Mouse (Mus musculus): ENCODE measurements around the gene Irs2. TPM values are rescaled to one million over a fixed set of nuclear protein-coding genes. Genes with fewer than 3 reads are reported as not detected.

Irs2 gene
- polyA plus RNA-seq, 1 experiment from 2014 or later, result 8.1 TPM

DNA sequence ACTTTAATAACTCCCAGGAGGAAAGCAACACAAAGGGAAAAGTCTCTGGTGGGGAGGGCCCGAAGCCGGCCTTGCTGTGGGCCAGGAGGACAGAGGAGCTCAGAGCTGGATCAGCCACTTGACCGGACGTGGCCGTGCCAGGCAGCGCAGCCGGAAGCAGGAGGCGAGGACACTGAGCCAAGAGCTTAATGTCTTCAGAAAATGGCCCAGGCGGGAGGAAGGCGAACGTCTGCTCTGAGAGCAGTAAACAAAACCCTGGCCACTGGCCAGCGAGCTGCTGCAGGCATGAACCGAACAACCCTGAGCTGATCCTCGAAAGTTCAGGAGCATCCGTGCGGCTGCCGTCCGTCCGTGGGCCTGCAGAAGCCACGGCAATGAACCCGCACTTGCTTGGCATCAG is 29.9 kb downstream of the Irs2 start:
- Histone ChIP-seq H3K27ac (replicated peaks) (peak overlapping the region; percentile 71), H3K4me1 (peaks cover 71% of the 10 kb centered on the region), H3K4me3 (no peak overlapping the region), H3K36me3 (replicated peaks) (peaks cover 6% of the 10 kb centered on the region; the same call in 1 of the 2 replicates), H3K9me3 (no peaks in the 10 kb centered on the region), H3K27me3 (replicated peaks; ENCODE audit: low read depth, poor library complexity, severe bottlenecking) (0 out of 2 replicates have a peak, but pooled peaks cover 11% of the 10 kb centered on the region)
- no peak for DNase-seq (ENCODE audit: low spot score)
- WGBS, result 79% methylated on average over 21 of the region's 21 CpGs

DNA sequence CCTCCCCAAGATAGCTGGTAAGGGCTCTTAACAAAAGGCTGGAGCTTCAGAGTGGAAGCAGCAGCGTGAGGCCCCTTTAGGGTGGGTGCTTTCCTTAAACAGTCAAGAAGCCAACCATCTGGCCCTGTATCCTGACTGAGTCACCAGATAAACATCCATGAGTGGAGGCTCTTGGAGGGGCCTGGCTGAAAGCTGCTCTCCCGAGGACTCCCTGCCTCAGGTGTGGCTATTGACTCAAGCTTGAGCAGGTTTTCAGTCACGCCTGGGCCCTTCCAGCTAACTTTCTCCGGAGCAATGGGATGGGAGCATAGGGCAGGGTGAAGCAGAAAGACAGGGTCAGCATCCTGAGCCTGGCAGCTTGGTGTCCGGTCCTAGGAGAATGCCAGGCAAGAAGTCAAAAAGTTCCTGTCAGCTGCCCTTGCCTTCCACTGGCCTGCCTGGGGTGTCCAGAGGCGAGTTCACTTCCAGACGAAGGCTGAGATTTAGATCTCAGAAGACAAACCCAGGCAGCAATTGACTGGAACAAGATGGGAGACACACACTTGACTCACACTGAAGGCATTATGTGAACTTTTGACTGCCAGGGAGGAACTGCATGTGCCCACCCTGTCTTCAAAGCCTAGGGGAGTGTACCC is 30.4 kb downstream of the Irs2 start:
- peaks cover 76% of the 10 kb centered on the region for H3K4me1 ChIP-seq
- 66% methylated on average over 7 of the region's 7 CpGs for WGBS
- peak overlapping the region; percentile 71 for H3K27ac ChIP-seq (replicated peaks)

DNA sequence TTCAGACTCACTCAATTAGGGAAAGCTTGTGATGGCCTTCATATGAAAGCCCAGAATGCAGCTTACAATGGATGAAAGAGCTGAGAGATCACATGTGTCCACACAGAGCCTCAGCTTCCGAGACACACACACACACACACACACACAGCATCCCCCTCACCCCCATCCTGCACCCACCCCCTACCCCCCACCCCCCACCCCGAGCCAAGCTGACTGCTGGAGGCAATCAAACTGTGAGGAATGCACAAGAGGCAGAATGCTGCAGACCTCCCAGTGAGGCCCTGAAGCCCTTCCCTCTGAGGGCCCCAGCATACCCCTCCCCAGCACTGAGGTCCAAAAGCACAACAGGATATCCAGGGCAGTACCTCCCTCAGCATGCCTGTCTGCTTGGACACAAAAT is 33.6 kb downstream of the Irs2 start:
- peaks cover 39% of the 10 kb centered on the region for H3K27me3 ChIP-seq (replicated peaks; ENCODE audit: low read depth, poor library complexity, severe bottlenecking)
- 5% methylated on average over 2 of the region's 2 CpGs for WGBS
- peak; percentile 62 for DNase-seq (ENCODE audit: low spot score)
- H3K27ac ChIP-seq (replicated peaks), result peak overlapping the region; percentile 76
- H3K9me3 ChIP-seq, result no peaks in the 10 kb centered on the region
- H3K4me1 ChIP-seq, result peaks cover 83% of the 10 kb centered on the region
- no peak overlapping the region for H3K4me3 ChIP-seq
- no peaks in the 10 kb centered on the region for H3K36me3 ChIP-seq (replicated peaks)

More for the DNA sequence above, 30.4 kb downstream of the Irs2 start:
- Histone ChIP-seq H3K9me3 (no peaks in the 10 kb centered on the region), H3K36me3 (replicated peaks) (peaks cover 4% of the 10 kb centered on the region; the same call in 1 of the 2 replicates), H3K27me3 (replicated peaks; ENCODE audit: low read depth, poor library complexity, severe bottlenecking) (0 out of 2 replicates have a peak, but pooled peaks cover 16% of the 10 kb centered on the region), H3K4me3 (no peak overlapping the region)
- no peak for DNase-seq (ENCODE audit: low spot score)

DNA sequence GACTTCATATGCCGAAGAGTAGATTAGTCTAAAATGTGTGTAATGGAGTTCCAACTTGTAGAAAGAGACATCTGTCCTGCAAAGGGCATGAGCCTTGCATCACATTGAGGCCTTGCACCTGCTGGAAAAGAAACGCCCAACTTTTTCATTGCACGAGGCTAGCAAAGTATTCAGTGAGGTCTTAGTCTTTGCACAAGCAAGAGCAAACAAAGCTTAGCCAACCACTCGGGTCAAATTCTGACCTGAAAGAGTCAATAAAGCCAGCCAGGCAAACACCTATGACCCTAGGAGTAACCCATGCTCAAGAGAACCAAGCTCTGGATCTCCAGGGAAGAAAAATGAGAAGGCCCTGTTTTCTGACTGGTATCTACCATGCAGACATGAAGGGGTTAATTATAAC is 34.1 kb downstream of the Irs2 start:
- H3K4me1 ChIP-seq, result peaks cover 77% of the 10 kb centered on the region
- H3K27ac ChIP-seq (replicated peaks), result peak overlapping the region; percentile 76
- no peaks in the 10 kb centered on the region for H3K36me3 ChIP-seq (replicated peaks)
- peaks cover 38% of the 10 kb centered on the region for H3K27me3 ChIP-seq (replicated peaks; ENCODE audit: low read depth, poor library complexity, severe bottlenecking)
- 63% methylated on average over 4 of the region's 4 CpGs for WGBS
- DNase-seq (ENCODE audit: low spot score), result no peak
- H3K4me3 ChIP-seq, result no peak overlapping the region
- no peaks in the 10 kb centered on the region for H3K9me3 ChIP-seq

DNA sequence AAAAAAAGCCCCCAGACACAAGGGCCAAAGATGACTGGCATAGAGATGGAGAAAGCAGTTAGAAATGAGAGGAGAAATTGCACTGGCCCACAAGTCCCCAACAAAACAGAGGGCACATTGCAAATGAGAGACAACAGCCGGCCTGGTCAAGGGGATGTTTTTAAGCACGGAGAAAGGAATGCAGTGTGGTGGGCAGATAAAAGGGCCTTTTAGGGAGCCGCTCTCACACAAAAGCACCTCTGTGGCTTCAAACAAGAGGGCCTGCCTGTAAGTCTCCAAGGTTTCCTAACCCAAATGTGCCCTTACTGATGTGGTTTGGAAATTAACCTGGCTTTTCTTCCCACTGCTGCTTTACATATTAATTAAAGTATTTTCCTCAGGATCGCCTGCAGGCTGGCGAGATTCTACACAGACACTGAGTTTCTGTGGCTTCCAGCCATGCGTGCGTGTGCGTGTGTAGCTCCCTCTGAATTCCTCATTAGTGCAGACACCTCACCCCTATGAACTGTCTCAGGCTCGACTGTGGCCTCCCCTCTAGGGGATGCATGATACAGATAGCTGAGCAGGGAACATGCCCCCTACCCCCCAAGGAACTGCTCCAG is 35.3 kb downstream of the Irs2 start:
- no peak overlapping the region for H3K4me3 ChIP-seq
- no peaks in the 10 kb centered on the region for H3K9me3 ChIP-seq
- H3K4me1 ChIP-seq, result peaks cover 77% of the 10 kb centered on the region
- peak; percentile 41 for DNase-seq (ENCODE audit: low spot score)
- peaks cover 34% of the 10 kb centered on the region for H3K27me3 ChIP-seq (replicated peaks; ENCODE audit: low read depth, poor library complexity, severe bottlenecking)
- no peaks in the 10 kb centered on the region for H3K36me3 ChIP-seq (replicated peaks)
- H3K27ac ChIP-seq (replicated peaks), result peak overlapping the region; percentile 76
- 9% methylated on average over 9 of the region's 9 CpGs for WGBS

DNA sequence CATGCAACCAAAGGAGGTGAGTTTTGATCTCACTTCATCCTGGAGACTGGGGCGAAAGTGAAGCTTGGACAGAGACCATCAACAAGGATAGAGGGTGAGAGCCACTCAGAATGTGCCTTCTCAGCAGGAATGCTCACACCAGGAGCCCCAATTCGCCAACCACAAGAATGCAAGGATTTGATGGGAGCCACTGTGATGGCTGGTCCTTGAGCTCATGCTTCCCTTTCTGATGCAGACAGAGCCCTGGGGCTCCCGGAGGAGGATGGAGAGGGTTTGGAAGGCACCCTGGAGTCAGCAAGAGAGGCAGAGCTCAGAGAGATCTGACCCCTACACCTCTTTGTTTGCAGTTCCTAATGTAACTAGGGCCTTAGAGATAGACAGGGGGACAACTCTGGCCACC is 36.3 kb downstream of the Irs2 start:
- Histone ChIP-seq H3K27ac (replicated peaks) (peak overlapping the region; percentile 76), H3K27me3 (replicated peaks; ENCODE audit: low read depth, poor library complexity, severe bottlenecking) (peaks cover 34% of the 10 kb centered on the region), H3K9me3 (no peaks in the 10 kb centered on the region), H3K4me3 (no peak overlapping the region), H3K36me3 (replicated peaks) (no peaks in the 10 kb centered on the region), H3K4me1 (peaks cover 75% of the 10 kb centered on the region)
- DNase-seq (ENCODE audit: low spot score), result no peak
- 36% methylated on average over 3 of the region's 3 CpGs for WGBS

DNA sequence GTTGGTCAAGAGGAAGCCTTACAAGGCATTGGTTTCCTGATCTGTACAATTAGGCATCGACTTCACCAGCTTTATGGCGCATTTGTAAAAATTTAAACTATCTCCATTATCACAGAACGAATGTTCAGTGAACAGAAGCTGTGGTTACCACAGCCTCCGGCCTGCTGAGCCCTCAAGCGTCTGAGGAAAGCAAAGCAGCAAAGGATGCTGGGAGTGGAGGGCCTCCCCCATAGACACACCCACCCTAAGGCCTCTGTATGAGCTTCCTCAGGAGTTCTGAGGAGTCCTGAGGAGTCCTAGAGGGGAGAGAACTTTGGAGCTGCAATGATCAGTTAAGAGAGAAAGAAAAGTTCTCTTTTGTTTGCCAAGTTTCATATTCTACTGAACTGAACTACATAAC is 36.7 kb downstream of the Irs2 start:
- H3K4me1 ChIP-seq, result peaks cover 78% of the 10 kb centered on the region
- 82% methylated on average over 5 of the region's 5 CpGs for WGBS
- H3K27me3 ChIP-seq (replicated peaks; ENCODE audit: low read depth, poor library complexity, severe bottlenecking), result peaks cover 34% of the 10 kb centered on the region
- no peaks in the 10 kb centered on the region for H3K36me3 ChIP-seq (replicated peaks)
- no peaks in the 10 kb centered on the region for H3K9me3 ChIP-seq
- DNase-seq (ENCODE audit: low spot score), result no peak
- peak overlapping the region; percentile 76; the same call in 1 of the 2 replicates for H3K27ac ChIP-seq (replicated peaks)
- H3K4me3 ChIP-seq, result no peak overlapping the region

DNA sequence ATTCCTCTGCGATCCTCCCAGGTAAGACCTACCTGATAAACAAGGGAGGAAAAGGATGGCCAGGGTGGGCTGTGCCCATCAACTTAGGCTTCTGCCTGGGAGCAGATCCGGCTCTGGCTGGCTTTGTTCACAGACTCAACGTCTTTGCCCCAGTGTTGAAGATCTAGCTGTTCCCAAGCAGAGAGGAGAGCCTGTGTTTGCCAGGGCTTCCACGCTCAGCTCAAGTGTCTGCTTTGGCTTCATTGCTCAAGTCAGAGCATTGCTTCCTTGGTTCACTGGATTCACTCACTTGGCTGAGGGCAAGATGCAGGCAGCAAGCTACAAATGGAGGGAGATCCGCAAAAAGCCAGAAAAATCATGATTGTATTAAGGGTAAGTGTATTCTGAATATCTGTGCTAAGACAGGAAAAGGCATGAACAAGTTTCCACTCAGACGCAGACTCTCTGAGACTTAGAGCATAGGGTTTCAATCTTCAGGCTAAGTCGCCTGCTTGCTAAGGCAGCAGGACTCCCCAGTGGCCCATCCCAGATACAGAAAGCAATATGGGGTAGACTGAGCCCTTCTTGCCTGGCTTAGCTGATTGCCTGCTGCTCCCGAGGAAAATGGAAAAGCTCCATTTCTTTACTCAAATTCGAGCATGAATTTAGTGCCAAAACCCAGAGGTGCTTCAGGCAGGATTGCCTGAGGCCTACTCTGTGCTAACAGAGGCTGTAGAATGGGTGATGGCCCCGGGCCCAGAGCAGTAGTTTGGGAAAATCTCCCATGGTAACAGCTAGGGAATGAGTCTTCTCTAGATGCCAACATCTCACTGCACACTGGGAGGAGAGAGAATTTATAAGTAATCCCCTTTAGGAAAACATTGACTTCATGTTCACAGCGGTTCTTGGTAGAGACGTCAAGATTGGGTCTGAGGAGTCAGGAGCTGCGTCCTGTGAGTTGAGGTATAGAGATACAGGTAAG is 37.5 kb downstream of the Irs2 start:
- Histone ChIP-seq H3K27me3 (replicated peaks; ENCODE audit: low read depth, poor library complexity, severe bottlenecking) (peaks cover 31% of the 10 kb centered on the region), H3K27ac (replicated peaks) (peak overlapping the region; percentile 62), H3K9me3 (no peaks in the 10 kb centered on the region), H3K36me3 (replicated peaks) (no peaks in the 10 kb centered on the region), H3K4me3 (no peak overlapping the region), H3K4me1 (peaks cover 79% of the 10 kb centered on the region)
- WGBS, result 77% methylated on average over 13 of the region's 13 CpGs
- no peak for DNase-seq (ENCODE audit: low spot score)

DNA sequence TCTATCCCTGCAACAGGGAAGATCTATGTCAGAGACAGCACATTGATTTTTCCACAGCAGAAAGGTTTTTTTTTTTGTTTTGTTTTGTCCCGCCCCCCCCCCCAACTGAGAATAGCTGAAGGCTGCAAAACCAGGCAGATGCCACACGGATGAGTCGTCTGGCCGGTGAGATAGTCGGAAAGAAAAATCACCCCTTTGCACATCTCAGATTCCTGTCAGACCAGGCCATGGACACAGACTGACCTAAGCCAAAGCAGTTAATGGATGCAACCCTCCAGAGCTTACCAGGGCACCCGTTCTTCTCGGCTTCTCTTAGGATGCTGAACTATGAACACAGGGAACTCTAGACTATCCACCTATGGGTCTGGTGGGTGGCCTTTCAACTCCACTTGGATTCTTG is 39.6 kb downstream of the Irs2 start:
- no peaks in the 10 kb centered on the region for H3K9me3 ChIP-seq
- H3K36me3 ChIP-seq (replicated peaks), result no peaks in the 10 kb centered on the region
- H3K27ac ChIP-seq (replicated peaks), result 0 out of 2 replicates have a peak overlapping the region, but pooled peaks have one; percentile 19
- WGBS, result 36% methylated on average over 7 of the region's 7 CpGs
- peaks cover 34% of the 10 kb centered on the region for H3K27me3 ChIP-seq (replicated peaks; ENCODE audit: low read depth, poor library complexity, severe bottlenecking)
- no peak overlapping the region for H3K4me3 ChIP-seq
- no peak for DNase-seq (ENCODE audit: low spot score)
- peaks cover 79% of the 10 kb centered on the region for H3K4me1 ChIP-seq

DNA sequence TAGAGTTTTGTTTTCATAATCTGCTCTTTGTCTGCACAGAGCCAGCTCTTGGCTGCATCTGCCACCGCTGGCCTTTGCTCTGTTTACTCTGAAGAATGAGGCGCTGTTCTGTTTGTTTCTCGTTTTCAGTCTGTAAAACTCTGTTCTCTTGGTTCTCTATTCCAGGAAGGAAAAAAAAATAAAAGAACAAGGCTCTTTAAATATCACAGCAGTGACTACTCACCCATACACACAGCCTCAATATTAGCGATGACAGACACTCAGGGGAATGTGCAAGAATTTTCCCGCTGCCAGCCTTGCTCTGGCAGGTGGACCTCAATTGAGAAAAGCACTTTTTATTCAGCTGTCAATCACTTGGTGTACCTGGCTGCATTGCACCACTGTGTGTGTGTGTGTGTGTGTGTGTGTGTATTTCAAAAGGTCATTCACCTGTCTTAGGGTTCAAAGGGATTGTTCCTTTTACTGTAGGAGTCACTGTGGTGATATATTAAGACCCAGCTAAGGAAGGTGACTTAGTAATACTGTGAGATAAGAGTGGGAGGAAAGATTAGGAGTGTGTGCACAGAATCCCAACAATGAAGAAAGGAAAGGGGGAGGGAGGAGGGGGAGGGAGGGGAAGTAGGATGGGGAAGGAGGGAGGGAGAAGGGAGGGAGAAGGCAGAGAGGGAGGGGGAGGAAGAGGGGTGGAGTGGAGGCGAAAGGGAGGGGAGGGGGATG is 42.7 kb downstream of the Irs2 start:
- H3K4me1 ChIP-seq, result peaks cover 83% of the 10 kb centered on the region

DNA sequence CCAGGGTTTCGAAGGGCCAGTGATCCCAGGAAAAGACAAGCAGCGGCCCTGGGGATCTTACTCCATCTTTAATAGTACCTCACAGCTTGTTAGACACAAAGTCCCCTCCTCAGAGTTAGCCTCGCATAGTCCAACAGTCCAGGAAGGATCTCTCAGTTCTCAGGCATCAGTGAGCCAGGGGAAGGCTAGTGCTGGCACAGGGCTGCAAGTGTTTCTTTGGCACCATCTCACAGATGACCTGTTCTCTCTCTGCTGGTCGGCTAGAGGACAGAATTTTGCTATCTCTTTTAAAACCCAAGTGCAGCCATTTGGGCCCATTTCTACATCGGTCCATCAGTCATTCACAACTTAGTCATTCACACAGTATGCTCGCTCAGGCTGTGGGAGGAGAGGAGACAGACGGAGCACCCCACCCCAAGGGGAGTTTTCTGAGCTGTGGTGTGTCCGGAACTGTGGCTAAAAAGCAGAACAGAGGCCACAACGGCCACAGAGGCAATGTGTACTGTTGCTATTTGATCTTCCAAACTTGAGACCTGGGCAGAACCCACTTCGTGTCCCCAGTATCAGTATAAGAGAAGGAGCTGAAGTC is 43.7 kb downstream of the Irs2 start:
- H3K27ac ChIP-seq (replicated peaks), result peak overlapping the region; percentile 73
- 55% methylated on average over 10 of the region's 10 CpGs for WGBS
- DNase-seq (ENCODE audit: low spot score), result no peak
- H3K9me3 ChIP-seq, result no peaks in the 10 kb centered on the region
- no peak overlapping the region for H3K4me3 ChIP-seq
- peaks cover 91% of the 10 kb centered on the region for H3K4me1 ChIP-seq
- H3K36me3 ChIP-seq (replicated peaks), result no peaks in the 10 kb centered on the region
- peaks cover 6% of the 10 kb centered on the region; the same call in 1 of the 2 replicates for H3K27me3 ChIP-seq (replicated peaks; ENCODE audit: low read depth, poor library complexity, severe bottlenecking)

More for the DNA sequence above, 42.7 kb downstream of the Irs2 start:
- no peaks in the 10 kb centered on the region for H3K36me3 ChIP-seq (replicated peaks)
- H3K27ac ChIP-seq (replicated peaks), result peak overlapping the region; percentile 73
- H3K9me3 ChIP-seq, result no peaks in the 10 kb centered on the region
- H3K4me3 ChIP-seq, result no peak overlapping the region
- DNase-seq (ENCODE audit: low spot score), result no peak
- 19% methylated on average over 6 of the region's 6 CpGs for WGBS
- peaks cover 7% of the 10 kb centered on the region; the same call in 1 of the 2 replicates for H3K27me3 ChIP-seq (replicated peaks; ENCODE audit: low read depth, poor library complexity, severe bottlenecking)
